Mouse (Mus musculus): ENCODE data around the gene Fxyd4.

Gene Fxyd4

DNA sequence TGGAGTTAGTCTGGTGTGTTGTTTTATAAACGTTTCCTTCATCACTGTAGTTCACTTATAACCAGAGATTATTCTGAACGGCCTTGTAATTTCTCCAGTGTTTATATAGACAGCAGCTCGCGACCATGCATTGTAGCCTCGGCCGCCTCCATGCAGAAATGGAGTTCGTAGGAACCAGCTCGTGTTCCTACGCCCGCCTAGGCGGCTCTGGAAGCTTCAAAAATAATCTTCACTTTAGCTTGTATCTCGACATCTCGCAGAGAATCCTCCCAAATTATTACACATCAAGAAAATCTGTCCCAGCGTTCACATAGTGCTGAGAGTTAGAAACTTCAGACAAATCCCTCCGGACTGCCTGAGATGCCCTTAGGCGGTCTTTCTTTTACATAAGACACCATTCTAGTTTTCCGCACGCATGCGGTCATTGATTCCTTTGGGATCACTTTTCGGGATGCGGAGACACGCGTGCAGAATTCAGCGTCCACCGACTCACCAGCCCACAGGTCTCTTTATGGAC lies 31.4 kb downstream of the Fxyd4 start:
- ChIA-PET POLR2A (interaction anchor here (0.5 to 25.6 kb wide), 59 partner anchors 9 to 1713 kb away, joined by 3 to 676 read pairs (median 6); partner anchors contain the start of genes Fxyd4 (in 3 of the 4), Zfp637 (in 2 of the 4), Adipor2 (in 1 of the 4) and Bms1 (in 1 of the 4)), CTCF (no interaction called here)

DNA sequence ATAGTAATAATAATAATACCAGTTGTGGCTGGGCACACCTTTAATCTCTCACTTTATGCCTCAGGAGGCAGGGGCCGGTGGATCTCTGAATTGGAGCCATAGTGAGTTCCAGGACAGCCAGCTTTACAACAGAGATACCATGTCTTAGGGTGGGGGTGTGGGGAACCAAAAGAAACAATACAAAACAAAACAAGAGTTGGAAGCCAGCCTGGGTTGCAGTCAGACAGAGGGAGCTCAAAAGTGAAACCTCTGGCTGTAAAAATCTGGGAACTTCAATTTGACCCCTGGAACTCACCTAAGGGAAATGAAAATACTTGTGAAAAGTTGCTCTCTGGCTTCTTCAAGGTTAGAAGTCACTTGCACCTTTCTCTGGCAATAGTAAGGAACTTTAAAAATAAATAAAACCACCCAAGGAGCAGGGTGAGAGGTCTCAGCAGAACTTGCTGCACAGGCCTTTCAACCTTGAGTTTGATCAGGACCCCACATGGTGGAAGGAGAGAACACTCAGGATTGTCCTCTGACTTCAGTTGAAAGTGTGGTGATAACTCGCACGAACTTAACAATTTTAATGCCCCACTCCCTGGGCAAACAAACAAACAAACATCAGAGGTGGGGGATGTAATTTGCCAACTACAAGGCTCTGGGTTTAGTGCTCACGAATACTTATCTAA lies 32.1 kb downstream of the Fxyd4 start:
- ChIA-PET POLR2A (interaction anchor here (0.7 to 25.6 kb wide), 42 partner anchors 8 to 514 kb away, joined by 3 to 676 read pairs (median 12); partner anchors contain the start of genes Fxyd4 (in 2 of the 4), Bms1 (in 1 of the 4) and Zfp637 (in 1 of the 4)), CTCF (no interaction called here)

DNA sequence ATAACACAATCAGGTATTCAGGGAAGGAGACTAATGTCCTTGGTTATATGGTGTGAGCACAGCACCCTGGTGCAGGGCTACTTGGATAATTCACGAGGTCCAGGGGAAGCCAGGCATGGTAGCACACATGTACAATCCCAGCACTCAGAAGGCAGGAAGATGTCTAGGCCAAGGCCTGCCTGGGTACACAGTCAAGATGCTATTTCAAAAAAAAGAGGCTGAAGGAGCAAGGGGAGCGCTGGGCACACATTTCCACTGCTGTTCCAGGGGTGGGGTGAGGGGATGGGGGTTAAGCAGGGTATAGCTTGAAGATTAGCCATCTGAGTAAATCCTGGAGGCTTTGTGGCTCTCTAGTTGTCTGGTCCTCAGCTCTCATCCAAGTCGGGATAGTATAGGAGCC lies 33.7 kb downstream of the Fxyd4 start:
- ChIA-PET POLR2A (interaction anchor here in 3 of 4 experiments (1.0 to 25.6 kb wide), 11 partner anchors 9 to 40 kb away, joined by 3 to 676 read pairs (median 26); partner anchors contain the start of gene Fxyd4 (in 1 of the 3)), CTCF (interaction anchor here in 1 of 4 experiments (1.1 kb wide), 1 partner anchor 17 kb away, joined by 3 read pairs; no protein-coding TSS in a partner anchor)

DNA sequence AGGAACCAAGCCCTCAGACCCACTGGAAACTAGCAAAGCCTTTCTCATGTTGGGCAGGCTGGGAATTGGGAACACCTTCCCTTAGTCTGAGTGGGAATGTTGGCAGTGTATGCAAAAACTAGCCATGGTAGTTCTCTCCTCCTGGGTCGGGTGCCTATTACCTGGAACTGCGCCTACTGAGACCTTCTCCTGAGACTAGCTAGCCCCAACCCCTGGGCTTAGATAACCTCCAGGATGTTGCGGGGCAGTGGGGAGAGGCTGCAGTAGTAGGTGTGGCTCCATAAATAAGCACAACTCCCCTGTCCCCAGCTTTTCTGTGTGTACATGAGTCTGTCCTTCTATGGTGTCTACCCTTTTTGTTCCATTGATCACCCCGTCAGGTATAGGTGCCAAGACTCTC lies 34.9 kb downstream of the Fxyd4 start:
- POLR2A ChIA-PET, result interaction anchor here in 3 of 4 experiments (0.6 to 25.6 kb wide), 9 partner anchors 12 to 60 kb away, joined by 4 to 676 read pairs (median 59); partner anchors contain the start of gene Fxyd4 (in 1 of the 3)
- CTCF ChIA-PET, result no interaction called here

DNA sequence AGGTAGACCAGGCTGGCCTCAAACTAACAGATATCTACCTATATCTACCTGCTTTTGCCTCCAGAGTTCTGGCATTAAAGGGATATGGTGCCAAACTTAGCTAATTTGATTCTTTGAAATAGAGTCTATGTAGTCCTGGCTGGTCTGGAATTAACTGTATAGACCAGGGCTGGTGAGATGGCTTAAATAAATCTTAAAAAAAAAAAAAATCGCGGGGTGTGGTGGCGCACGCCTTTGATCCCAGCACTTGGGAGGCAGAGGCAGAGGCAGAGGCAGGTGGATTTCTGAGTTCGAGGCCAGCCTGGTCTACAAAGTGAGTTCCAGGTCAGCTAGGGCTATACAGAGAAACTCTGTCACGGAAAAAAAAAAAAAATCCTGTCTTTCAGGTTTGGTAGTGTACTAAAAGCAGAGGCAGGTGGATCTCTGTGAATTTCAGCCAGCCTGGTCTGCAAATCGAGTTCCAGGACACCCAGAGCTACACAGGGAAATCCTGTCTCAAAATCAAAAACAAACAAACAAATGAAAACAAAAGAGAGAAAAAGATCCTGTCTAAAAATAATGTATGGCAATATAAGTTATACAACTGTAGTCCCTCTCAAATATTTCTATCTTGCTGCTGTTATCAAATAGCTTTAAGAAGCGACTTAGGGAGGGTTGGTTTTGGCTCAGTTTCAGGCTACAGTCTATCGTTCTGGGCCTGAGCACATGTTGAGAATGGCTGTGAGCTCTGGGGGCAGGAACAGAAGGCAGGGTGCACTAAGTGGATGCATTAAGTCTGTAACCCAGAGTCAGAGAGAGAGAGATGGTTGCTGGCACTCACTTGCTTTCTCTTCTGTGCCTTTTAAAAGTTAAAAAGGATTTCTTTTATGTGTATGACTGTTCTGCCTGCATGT lies 35.7 kb downstream of the Fxyd4 start:
- ChIA-PET POLR2A (interaction anchor here (0.6 to 25.6 kb wide), 21 partner anchors 7 to 554 kb away, joined by 3 to 676 read pairs (median 16); partner anchors contain the start of genes Fxyd4 (in 1 of the 4) and Zfp248 (in 1 of the 4)), CTCF (interaction anchor here in 1 of 4 experiments (0.7 kb wide), 2 partner anchors 10 to 31 kb away, joined by 3 to 4 read pairs; no protein-coding TSS in a partner anchor)

DNA sequence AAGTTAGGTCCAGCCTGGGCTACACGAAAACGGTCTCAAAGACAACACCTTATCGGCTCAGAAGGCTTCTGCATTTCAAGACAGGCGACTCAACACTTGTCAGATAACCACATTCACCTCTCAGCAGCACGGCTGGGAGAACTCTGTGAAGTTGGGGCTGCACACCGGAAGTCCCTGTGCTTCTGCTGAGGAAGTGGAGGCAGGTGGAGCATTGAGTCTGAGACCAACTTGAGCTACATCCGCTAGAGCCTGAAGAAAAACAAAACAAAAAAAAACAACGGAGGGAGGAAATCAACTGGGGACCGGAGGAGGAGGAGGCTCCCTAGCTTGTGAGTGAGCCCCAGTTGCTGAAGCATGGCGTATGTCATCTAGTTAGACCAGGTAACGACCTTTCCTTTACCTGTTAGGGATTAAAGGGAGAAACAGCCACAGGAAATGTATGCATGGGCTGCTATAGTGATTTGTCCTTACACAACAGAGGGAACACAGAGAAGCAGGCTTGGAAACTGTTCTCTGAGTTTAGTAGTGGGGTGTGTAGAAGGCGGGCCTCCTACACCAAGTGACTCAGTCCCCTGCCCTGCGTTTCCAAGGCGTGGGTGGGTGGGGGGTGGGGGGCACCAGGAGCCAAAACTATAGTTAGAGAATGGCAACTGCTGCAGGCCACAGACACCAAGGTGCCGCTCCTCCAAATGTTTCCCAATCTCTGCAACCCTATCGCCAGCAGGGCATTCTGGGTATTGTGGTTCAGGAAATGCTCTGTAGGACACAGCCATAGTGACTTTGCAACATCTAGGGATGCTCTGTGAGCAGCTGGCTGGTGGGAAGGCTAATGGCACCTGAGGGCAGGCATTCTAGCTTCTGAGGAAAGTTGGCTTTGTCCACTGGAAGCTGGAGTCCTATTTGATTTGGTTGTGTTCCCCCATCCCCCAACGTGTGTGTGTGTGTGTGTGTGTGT lies 37.1 kb downstream of the Fxyd4 start, which contains the start of gene Hnrnpf:
Gene Hnrnpf, plus strand, starts transcription at position 199 of the 955 bp plus-strand sequence.
- ChIA-PET POLR2A (interaction anchor here (0.7 to 25.6 kb wide), 20 partner anchors 7 to 165 kb away, joined by 3 to 676 read pairs (median 17); partner anchors contain the start of gene Fxyd4 (in 1 of the 4)), CTCF (interaction anchor here in 2 of 4 experiments (1.1 to 1.8 kb wide), 2 partner anchors 11 to 21 kb away, joined by 3 to 4 read pairs; no protein-coding TSS in a partner anchor)

DNA sequence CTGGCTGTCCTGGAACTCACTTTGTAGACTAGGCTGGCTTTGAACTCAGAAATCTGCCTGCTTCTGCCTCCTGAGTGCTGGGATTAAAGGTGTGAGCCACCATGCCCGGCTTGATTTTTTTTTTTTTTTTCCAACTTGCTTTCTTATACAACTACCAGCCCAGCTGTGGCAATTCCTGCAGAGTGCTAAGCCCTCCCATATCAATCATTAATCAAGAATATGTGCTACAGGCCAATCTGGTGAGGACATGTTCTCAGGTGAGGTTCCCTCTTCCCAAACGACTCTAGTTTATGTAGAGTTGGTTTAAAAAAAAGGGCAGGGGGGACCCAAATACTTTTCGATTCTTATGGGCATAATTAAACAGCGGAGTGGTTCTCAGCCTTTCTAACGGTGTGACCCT lies 39.7 kb downstream of the Fxyd4 start:
- CTCF ChIA-PET, result no interaction called here
- POLR2A ChIA-PET, result interaction anchor here in 2 of 4 experiments (0.6 to 13.9 kb wide), 7 partner anchors 8 to 1917 kb away, joined by 3 to 520 read pairs (median 11); no protein-coding TSS in a partner anchor

DNA sequence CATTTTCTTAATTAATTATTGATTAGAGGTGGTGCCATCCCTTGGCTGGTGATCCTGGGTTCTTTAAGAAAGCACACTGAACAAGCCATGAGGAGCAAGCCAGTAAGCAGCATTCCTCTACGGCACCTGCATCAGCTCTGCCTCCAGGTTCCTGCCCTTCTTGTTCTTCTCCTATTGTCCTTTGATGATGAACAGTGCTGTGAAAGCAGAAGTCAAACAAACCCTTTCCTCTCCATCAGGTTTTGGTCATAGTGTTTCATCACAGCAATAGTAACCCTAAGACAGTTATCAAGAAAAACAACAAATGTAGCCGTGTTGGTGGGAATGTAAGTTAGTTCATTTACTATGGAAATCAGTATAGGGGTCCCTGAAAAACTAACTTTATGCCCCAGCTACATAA lies 44.1 kb downstream of the Fxyd4 start:
- CTCF ChIA-PET, result no interaction called here
- POLR2A ChIA-PET, result interaction anchor here in 3 of 4 experiments (0.6 to 14.3 kb wide), 13 partner anchors 7 to 751 kb away, joined by 3 to 520 read pairs (median 29); partner anchors contain the start of genes Hnrnpf (in 2 of the 3) and Fxyd4 (in 1 of the 3)

DNA sequence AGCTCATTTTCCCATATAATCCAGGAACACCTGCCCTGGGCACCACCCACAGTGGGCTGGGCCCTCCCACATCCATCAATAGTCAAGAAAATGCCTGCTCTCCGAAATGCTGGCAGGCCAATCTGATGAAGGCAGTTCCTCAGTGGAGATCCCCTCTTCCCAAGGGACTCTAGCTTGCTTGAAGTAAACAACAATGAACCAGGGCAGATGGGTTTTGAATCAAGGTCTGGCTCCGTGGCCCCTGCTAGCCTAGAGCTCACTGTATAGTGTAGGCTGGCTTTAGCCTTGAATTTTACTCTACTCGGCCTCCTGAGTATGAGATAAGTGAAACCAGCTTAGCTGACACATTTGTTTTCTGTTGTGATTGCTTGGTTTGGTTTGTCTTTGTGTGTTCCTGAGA lies 45.1 kb downstream of the Fxyd4 start:
- ChIA-PET POLR2A (interaction anchor here (0.5 to 14.3 kb wide), 28 partner anchors 8 to 153 kb away, joined by 3 to 520 read pairs (median 9); partner anchors contain the start of gene Hnrnpf (in 2 of the 4)), CTCF (interaction anchor here in 2 of 4 experiments (1.3 to 1.7 kb wide), 2 partner anchors 11 to 41 kb away, joined by 5 to 7 read pairs; no protein-coding TSS in a partner anchor)

DNA sequence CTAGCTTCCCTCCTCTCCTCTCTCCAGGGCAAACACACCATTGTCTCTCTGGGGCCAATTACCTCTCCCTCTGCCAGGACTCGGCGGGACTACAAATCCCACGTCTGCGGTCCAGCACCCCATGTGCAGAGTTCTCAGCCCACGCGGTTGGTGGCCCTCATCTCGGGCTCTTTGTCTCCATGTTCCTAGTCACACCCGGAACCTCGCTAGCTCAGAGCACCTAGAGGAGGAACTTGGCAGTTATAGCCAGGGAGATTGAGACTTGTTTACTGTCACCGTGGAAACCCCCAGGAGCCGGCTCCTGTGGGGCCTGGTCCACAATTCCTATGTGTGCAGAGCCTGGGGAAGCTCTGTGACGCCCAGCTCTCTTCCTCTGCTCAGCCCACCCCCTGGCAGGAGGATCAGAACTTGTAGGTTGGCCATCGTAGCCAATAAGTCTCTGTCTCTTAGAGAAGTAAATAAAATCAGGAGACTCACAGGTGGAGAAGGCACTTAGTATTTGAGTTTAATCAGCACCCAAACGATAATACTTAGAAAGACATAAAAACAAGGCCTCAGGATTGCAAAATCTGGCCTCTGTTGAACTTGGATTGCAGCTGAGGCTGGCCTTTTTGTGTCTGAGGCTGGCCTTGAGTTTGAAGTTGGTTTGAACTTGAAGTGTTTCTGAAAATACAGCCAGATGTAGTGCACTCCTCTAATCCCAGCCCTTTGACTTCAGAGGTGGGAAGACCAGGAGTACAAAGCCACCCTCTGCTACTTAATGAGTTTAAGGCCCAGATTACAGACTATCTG lies 45.9 kb downstream of the Fxyd4 start:
- POLR2A ChIA-PET, result interaction anchor here (0.5 to 14.3 kb wide), 44 partner anchors 8 to 281 kb away, joined by 3 to 520 read pairs (median 6); partner anchors contain the start of gene Hnrnpf (in 4 of the 4)
- CTCF ChIA-PET, result interaction anchor here in 3 of 4 experiments (0.5 to 1.7 kb wide), 5 partner anchors 10 to 1973 kb away, joined by 3 to 7 read pairs (median 4); no protein-coding TSS in a partner anchor

DNA sequence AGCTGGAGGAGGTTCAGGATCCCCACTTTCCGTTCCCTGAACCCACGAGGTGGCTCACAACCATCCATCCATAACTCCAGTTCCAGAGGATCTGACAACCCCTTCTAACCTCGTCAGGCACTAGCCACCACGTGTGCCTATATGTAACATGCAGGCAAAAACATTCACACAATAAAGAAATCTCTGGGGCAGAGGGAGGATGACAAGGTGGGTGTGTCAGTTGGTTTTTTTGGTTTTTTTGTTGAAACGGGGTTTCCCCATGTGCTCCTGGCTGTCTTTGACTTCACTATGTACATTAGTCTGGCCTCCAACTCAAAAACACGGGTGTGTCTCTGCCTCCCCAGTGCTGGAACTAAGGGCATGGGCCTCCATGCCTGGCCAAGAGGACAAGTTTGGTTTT lies 47.2 kb downstream of the Fxyd4 start:
- CTCF ChIA-PET, result interaction anchor here in 1 of 4 experiments (0.5 kb wide), 1 partner anchor 9 kb away, joined by 3 read pairs; no protein-coding TSS in a partner anchor

DNA sequence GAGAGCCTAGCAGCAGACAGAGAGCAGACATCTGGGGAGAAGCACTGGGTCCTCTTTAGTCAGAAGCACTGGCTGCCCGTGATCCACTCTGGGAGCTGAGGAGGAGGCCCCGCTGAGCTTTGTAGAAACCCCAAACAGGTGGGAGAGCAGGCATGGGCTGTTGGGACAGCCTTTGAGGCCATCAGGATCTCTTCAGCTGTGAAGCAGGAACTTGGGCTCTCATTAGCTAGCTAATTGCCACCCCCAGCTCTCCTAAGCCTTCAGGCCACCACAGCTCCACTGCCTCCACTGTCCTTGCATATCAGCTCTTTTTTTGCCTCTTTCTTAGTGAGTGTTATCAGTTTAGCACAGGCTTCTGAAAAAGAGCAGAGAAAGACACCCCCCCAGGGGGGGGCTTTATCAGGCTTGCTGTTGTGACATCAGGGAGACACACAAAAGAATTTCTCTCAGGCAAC lies 48.8 kb downstream of the Fxyd4 start:
- ChIA-PET POLR2A (interaction anchor here (0.5 to 14.3 kb wide), 19 partner anchors 6 to 46 kb away, joined by 3 to 520 read pairs (median 7); partner anchors contain the start of gene Hnrnpf (in 2 of the 4)), CTCF (interaction anchor here in 3 of 4 experiments (0.6 to 1.1 kb wide), 3 partner anchors 11 to 1520 kb away, joined by 3 read pairs; partner anchors contain the start of gene Hnrnpf (in 1 of the 3))

More for the DNA sequence above, 47.2 kb downstream of the Fxyd4 start:
- POLR2A ChIA-PET, result interaction anchor here (0.6 to 14.3 kb wide), 24 partner anchors 8 to 319 kb away, joined by 3 to 520 read pairs (median 14); partner anchors contain the start of gene Hnrnpf (in 3 of the 4)

DNA sequence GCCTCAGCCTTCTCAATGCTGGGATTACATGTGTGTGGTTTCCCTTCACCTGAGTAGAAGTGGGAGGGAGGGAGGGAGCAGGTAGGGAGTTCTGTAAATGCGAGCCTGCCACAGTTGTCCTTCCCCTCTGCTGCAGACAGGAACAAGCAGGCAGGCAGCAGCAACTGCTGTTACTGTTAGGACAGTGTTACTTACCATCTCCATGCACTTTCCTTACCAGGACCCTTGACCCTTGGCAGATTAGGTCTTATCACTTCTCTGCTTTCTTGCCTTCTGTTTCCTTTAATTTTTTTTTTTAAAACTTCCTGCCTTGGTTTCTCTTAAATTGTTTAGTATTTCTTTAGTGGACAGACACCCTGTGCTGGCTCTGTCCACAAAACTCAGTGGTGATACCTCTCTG lies 49.5 kb downstream of the Fxyd4 start:
- ChIA-PET POLR2A (interaction anchor here in 3 of 4 experiments (0.7 to 14.3 kb wide), 11 partner anchors 9 to 104 kb away, joined by 3 to 520 read pairs (median 21); partner anchors contain the start of gene Hnrnpf (in 2 of the 3)), CTCF (interaction anchor here in 1 of 4 experiments (0.6 kb wide), 1 partner anchor 1521 kb away, joined by 3 read pairs; no protein-coding TSS in a partner anchor)

DNA sequence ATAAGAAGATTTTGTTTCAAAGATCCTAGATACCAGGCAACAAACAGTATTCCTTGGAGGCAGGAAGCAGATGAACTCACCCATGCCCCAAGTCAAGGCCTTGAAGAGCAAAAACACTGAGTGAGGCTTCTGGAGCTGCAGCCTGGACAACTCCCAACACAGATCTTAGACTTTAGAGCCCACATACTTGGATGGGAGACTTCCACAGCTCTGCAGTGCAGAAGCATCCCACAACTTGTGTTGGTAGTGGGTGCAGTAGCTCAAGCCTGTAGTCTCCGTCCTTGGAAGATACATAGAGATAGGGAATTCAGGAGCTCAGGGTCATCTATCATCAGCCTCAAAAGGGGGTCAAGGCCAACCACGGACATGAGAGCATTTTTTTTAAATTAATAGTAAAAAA lies 51.5 kb downstream of the Fxyd4 start:
- CTCF ChIA-PET, result no interaction called here
- POLR2A ChIA-PET, result interaction anchor here in 3 of 4 experiments (0.6 to 14.3 kb wide), 12 partner anchors 13 to 174 kb away, joined by 3 to 520 read pairs (median 18); partner anchors contain the start of gene Hnrnpf (in 2 of the 3)
